Mouse (Mus musculus) forelimb bud, embryonic 11.5 days (tissue): ENCODE measurements around the gene Sectm1b.
"Not testable (repeated sequence)": the region's sequence is repeated elsewhere in the genome, so short reads cannot be mapped to it uniquely, and the experiment has no call there.

ENCODE experiments used
- DNase-seq: peaks from one replicate; pipeline ENCODE4 v3.0.0-alpha.2; 2012; ENCODE audit warnings: low read depth, low spot score

Gene Sectm1b

GRCm38 (mm10) chr11:121063379-121063778 is at the start of gene Sectm1b:
TSS of gene Sectm1b (minus strand) at chr11:121063569.
- no peak for DNase-seq

GRCm38 (mm10) chr11:121112091-121112775 is 48.9 kb upstream of the Sectm1b start:
- DNase-seq: no peak

- DNase-seq: no peak
These were observed 48.2 kb upstream of the Sectm1b start for GRCm38 (mm10) chr11:121111601-121112000.

GRCm38 (mm10) chr11:121111051-121111450 is 47.7 kb upstream of the Sectm1b start:
- DNase-seq: no peak

- no peak for DNase-seq
These were observed 46.6 kb upstream of the Sectm1b start for GRCm38 (mm10) chr11:121109986-121110385.

- DNase-seq: no peak
These were observed 44.7 kb upstream of the Sectm1b start for GRCm38 (mm10) chr11:121108061-121108460.

- DNase-seq: not testable (repeated sequence)
These were observed 43.9 kb upstream of the Sectm1b start for GRCm38 (mm10) chr11:121107242-121107641.

GRCm38 (mm10) chr11:121101124-121101805 is 37.9 kb upstream of the Sectm1b start:
- DNase-seq: no peak

GRCm38 (mm10) chr11:121100692-121101091 is 37.3 kb upstream of the Sectm1b start:
- DNase-seq: no peak

- DNase-seq: no peak
These were observed 36.4 kb upstream of the Sectm1b start for GRCm38 (mm10) chr11:121099762-121100161.

GRCm38 (mm10) chr11:121092606-121093585 is 29.5 kb upstream of the Sectm1b start:
- no peak for DNase-seq

- DNase-seq: no peak
These were observed 27.6 kb upstream of the Sectm1b start for GRCm38 (mm10) chr11:121090943-121091342.

GRCm38 (mm10) chr11:121089756-121090546 is 26.6 kb upstream of the Sectm1b start:
- DNase-seq: no peak

- no peak for DNase-seq
These were observed 25.6 kb upstream of the Sectm1b start for GRCm38 (mm10) chr11:121088997-121089396.

- DNase-seq: no peak
These were observed 22.9 kb upstream of the Sectm1b start for GRCm38 (mm10) chr11:121086296-121086695.

- no peak for DNase-seq
These were observed 21.8 kb upstream of the Sectm1b start for GRCm38 (mm10) chr11:121085181-121085580.

GRCm38 (mm10) chr11:121082857-121083500 is 19.6 kb upstream of the Sectm1b start:
- no peak for DNase-seq

GRCm38 (mm10) chr11:121082250-121082649 is 18.9 kb upstream of the Sectm1b start:
- DNase-seq: no peak

GRCm38 (mm10) chr11:121081120-121081519 is 17.8 kb upstream of the Sectm1b start, which contains the start of gene Sectm1a:
TSS of gene Sectm1a (minus strand) at chr11:121081220.
- no peak for DNase-seq

GRCm38 (mm10) chr11:121080330-121080729 is 17.0 kb upstream of the Sectm1b start:
- no peak for DNase-seq

- DNase-seq: no peak
These were observed 12.3 kb upstream of the Sectm1b start for GRCm38 (mm10) chr11:121075655-121076054.
